Mouse (Mus musculus) right cerebral cortex, adult 2 months (tissue): ENCODE results near the gene Col27a1.

Experiments
- DNase-seq, 2 experiments: peaks; one replicate each; pipeline ENCODE4 v3.0.0; 2021 to 2022; ENCODE audit warnings: low spot score in 2 of 2

Col27a1 gene

DNA sequence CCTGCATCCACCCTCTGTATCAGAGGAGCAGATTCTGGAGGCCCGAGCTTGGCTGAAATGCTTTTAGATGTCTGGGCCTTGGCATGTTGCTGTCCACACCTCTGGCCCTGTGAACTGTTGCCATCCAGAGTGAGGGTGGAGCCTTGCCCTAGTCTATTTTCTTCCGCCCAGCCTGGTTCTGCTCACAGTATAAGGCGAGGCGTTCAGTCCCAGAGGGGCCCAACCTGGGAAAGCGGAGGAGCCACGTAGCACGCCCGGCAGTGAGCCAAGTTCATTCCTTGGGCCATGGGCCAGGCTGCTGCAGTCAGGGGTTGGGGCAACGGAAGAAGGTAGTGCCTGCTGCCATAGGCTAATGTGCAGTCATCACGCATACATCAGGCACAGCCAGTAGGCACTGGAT, 46.7 kb downstream of the Col27a1 start:
- DNase-seq, result no peak

DNA sequence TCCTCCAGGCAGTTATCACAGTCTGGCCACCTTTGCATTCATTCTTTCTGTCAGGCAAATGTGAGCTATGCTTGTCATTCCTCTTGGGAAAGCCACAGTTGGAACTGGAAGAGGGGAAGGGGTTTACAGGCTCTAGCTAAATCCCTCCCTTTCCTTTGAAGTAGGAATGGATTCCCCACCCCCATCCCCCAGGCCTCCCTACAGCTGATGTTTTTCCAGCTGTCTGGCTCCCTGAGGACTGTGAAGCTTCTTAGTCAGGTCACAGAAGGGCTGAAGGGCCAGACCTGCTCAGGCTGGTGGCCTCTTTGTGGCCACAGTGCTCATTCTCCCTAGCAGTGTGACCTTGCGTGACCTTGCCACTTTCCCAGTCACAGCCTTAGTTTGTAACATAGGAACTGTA, 49.1 kb downstream of the Col27a1 start:
- DNase-seq, result no peak

DNA sequence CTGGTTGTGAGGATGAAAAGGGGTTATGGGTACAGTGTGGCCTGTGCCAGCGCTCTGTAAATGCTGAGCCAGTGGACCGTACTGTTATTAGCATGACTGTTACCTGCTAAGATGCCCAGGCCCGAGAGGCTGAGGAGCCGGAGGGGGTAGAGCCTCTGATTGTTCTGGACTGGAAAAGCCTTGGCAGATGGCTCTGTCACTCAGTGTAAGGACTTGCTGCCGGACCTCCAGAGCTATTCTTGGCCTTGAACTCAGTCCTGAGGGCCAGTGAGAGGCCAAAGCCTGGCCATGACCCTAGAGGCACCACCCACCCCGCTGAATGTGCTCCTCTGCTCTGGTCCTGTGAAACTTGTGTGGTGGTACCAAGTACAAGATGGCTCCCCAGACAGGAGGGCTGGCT, 52.5 kb downstream of the Col27a1 start:
- DNase-seq, result no peak

DNA sequence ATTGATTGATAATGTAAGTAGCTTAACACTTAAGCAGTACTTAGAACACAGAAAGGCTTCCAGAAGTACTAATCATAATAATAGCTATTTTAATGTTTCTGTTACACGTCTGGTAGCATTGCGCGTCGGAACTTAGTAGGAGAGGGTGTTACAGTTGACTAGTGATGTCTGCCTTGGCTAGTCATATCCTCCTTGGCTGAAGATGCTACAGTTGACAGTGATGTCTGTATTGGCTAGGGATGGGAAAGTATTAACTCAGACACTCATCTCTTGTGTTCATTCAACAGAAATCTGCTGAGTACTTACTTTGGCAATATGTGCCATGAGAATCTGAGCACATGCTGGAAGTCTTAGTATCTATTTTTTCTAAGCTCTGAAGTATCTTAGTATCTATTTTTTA, 53.3 kb downstream of the Col27a1 start:
- no peak for DNase-seq

DNA sequence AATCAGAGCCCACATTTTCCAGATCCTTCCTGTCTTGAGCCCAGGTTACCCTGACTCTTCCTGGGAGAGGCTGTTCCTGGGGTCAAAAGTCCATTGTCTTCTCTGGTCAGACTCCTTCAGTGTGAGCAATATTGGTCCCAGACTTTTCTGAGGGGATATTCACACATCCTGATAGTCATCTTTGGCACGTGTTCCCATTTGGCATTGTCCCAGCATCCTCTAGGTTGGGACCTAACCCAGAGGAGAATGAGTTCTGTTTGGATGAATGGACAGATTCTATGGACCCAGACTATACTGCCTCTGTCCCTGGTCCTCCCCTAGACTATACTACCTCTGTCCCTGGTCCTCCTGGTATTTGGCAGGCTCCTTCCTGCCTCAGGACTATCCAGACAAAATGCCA, 53.8 kb downstream of the Col27a1 start:
- no peak for DNase-seq

DNA sequence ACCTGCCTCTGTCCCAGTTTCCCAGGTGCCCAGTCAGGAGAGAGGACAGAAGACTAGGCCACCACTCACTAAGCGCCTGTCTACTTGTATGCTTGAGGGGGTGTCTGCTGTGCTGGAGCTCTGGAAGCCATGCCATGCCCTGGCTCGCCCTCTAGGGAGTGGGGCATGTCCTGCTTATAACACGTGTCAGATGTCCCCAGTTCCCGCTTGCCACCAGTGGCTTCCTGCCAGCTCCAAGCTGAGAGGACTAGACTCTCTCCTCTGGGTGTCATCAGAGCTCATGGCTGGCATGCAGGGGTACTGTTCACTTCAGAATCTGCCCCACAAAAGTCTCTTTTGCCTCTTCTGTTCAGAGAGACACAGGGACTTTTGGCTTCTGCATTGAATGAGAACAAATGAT, 55.0 kb downstream of the Col27a1 start:
- no peak for DNase-seq

DNA sequence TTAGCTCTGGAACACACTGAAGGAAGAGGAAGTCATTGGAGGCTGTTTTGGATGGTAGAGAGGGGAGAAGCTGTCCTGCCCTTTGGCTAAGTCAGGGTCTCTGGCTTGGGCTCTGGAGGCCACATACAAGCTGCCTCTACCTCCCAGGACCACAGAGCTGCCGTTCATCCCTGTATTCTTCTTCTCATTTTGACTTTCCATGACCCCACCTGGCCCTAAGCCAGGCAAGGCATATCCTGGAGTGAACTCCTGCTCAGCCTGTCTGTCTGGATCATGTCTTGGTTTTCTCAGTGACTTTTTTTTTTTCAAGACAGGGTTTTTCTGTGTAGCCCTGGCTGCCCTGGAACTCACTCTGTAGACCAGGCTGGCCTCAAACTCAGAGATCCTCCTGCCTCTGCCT, 60.7 kb downstream of the Col27a1 start:
- no peak for DNase-seq

DNA sequence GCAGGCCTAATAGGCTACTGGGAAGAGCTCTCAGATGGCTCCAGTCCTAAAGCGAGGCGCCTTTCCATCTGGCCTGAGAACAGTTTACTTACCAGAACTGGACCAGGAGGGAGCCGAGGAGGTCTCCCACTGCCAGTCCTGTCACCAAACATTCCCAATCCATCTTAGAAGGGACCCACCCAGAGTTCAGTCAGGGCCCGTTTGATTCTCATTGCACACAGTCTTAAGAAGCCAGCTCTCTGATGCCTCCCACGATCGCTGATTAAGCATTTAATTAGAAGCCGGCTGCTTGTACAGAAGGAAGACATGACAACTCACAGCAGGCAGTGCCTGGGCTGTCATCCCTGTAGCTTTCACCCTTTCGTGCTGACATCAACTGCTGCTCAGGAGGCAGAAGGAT, 61.4 kb downstream of the Col27a1 start:
- no peak for DNase-seq

DNA sequence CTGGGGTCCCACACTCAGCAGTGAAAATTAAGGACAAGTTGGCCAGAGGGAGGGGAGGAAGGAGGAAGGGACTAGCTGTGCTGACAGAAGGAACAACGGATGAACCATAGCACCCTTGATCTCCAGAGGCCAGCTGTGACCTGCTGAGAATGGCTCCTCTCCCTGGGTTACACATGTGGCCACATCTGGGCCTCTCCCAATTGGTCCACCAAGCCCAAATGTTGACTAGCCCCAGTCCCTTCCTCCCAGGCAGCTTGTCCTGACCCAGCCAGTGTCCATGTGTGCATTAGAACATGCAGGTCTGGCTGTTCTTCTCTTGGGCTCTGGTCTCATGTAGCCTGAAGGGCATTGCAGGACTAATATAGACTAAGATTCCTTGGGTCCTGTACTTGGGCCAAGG, 62.8 kb downstream of the Col27a1 start:
- no peak for DNase-seq

DNA sequence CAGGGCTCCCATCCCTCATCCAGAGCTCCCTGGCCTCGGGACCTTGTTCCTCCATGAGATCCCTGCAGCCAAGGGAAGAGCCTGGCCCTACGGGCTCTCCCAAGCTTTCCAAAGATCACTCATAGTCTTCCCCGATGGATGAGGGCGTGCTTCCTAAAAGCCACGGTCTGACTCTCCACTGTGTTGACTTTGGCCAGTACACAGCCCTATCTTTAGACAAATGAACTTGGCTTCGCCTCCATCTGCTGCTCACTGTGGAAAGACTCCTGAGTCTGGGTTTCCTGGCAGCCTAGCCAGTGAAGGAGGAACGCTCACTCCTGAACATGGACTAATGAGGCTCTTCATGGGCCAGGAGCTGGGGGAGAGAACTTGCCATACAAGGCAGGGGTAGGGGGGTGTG, 65.0 kb downstream of the Col27a1 start:
- DNase-seq, result no peak

DNA sequence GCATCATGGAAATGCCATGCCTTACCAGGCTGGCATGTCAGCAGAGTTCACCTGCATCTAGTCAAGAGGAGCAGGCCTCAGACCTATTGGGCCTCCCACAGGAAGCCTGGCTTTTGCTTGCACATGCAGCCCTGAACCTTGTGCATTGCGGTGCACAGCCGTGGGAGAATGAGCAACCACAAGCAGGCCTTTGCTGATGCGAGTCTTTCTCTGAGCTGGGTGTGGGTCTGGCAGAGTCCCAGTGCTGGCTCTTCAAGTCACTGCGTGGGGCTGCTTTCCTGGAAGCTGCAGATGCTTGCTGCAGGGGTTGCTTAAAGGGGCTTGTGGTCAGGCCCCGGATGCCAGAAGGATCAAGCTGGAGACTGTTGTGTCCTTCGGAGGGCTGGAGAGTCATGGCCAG, 67.9 kb downstream of the Col27a1 start:
- DNase-seq, result no peak

DNA sequence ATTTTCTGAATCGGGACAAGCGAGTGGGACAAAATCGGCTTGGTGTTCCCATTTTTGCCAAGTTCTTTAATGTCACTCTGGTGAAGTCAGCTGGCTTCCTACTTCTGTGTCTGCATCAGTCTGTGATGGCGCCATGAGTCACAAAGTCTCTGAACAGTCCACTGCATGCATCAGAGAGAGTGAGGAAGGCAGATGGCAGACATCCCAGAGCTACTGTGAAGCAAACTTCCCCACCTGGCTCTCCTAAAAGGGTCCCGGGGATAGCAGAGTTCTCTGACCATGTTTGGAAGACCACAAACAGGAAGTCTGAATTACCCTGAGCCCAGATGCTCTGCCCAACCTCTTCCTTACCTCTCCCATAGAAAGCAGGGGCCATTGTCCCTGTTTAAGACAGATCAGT, 69.5 kb downstream of the Col27a1 start:
- peak; percentile 37 to 44 for DNase-seq

DNA sequence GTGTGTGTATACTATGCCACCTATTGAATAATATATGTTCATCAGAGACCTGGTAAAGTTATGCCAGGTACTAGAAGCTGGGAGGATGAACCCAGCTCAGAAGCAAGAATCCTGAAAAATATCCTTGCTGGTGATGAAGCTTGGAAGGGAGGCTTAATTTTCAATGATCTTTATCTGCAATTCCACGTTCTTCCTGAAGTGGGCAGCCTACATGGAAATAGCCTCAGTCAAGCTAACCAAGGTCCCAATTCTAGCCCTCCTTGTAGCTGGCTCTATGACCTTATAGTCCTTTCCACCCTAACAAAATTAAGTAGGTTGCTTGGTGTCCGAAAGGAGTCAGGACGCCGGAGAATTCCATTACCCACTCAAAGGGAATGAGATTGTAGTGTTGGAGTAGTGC, 72.2 kb downstream of the Col27a1 start:
- no peak for DNase-seq

DNA sequence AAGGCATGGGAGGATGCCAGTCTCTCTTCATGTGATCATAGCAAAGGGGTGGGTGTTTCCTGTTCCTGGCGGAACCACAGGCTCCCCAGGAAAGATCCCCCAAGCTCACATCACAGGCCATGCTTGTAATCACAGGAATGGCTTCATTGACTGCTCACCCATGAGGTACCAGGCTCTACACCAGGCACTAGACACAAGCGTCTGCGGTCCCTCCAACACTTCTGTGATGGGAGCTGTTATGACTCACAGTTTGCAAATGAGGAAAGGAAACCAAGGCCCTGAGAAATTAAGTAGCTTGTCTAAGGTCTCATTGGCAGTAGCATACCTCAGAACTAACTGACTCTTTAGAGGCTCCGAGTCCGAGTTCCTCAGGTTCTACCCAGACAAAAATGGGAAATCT, 74.7 kb downstream of the Col27a1 start:
- DNase-seq, result no peak

DNA sequence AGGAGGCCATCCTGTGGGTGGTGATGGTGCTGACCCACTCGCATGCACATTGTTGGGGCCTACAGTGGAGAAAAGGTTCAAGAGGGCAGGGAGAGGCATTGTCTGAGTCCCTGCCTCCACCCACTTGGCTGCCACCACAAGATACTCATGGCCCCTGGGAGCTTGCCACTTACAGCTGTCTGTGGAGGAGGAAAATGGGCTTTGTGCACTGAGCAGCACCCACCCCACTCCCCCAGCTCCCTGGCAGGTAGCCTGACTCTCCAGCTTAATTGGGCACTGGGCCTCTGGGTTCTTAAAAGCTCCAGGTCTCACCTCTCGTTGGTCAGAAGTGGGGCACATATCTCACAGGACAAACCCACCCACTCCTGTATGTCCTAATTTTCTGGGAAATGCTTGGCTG, 76.3 kb downstream of the Col27a1 start:
- peak; percentile 31 to 51 for DNase-seq

DNA sequence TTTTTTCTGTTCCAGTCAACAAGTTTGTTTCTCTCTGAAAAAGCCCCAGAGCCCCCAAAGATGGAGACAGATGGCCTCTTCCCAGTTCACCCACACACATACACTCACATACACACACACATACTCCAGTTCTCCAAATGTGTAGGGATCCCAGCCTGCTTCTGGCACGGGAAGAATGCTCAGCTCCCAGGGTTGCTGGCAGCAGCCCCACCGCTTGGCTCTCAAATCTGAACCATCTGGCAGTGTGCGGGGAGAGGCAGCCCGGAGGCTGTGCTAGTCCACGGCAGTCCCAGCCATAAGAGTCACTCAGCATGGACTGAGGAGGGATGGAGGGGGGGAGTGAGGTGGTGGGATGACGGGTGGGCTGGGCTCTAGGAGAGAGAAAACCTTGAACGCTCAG, 77.3 kb downstream of the Col27a1 start:
- DNase-seq, result peak; percentile 91 to 92

DNA sequence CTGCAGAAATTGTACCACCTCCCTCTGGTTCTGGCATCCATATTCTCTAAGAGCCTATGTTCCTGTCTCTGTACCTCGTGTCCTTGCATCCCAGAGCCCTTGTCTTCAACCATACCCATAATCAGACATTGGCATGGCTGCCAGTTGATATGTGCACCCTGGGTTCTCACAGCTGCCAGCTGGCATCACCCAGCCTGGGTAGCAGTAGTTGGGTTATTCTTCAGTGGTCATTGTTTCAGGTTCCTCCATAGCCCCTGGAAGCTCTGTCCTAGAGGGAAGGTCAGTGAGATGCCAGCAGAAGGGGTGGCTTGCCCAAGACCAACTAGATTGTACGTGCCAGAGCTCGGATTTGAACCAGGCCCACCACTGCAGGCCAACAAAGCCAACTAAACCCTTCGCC, 77.9 kb downstream of the Col27a1 start:
- DNase-seq, result no peak

DNA sequence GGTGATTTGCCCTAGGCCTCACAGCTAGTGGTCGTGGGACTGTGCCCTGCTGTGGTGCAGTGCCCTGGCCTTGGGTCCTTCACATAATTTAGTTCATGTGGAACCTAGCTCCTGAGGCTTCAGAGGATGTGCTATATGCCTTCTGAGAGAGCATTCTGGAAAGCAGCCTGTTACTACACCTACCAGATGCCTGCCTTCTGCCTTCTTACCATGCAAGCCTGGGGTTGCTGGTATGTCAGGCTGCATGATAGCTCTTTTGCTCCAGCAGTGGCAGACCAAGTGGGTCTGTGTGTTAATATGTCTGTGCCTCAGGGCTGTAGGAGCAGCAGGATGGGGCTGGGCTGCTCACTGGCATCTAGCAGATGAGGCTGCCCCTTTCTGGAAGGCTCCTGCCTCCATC, 81.8 kb downstream of the Col27a1 start:
- DNase-seq, result no peak

DNA sequence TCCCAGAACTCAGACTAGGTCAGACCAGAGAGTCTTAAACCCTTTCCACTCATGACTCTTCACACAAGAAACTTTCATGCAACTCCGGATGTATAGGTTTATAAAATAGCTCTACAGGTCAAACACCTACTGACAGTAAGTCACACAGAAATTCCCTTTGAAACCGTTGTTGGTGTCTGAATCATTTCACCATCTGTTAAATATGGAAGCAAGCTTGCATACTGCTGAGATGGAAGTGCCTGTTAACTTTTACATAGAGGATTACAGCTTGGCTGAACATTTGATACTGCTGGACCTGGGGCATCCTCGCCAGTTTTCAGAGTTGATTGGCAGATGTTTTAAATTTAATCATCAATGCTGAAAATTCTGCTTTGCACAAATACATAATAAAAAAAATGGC, 82.5 kb downstream of the Col27a1 start:
- no peak for DNase-seq

DNA sequence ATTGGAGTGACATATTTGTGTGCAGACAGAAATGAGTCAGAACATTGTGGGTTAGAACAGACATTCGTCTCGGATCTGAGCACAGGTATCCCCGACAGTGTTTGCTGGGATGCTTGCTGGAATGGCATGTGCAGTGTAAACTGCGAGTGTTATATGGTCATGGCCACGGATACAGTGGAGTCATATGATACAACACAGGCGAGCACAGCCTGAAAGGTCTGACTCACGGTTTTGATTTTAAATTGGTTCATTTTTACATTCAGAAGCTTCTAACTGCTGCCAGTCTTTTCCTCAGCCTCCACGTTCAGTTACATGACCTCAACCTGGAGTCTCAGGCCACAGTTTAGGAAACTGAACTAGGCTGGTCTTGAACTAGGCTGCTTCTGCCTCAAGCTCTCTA, 83.1 kb downstream of the Col27a1 start:
- no peak for DNase-seq

DNA sequence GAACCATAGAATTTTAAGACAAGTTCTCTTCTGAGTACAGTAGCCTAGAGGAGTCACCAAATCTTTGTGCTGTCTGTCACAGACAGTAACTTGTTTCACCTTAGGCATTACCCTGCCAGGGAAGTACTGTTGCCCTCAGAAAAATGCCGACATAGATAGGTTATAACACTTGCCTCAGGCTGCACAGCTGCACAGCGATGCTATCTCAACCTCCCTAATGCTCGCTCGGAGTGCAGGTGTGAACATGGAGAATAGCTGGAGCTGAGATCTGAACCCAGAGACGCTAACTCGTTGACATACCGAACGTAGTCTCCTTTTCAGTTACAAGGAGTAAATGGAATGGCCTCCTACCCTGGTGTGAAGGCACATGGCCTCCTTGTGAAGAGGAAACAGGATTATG, 84.4 kb downstream of the Col27a1 start:
- DNase-seq, result no peak

DNA sequence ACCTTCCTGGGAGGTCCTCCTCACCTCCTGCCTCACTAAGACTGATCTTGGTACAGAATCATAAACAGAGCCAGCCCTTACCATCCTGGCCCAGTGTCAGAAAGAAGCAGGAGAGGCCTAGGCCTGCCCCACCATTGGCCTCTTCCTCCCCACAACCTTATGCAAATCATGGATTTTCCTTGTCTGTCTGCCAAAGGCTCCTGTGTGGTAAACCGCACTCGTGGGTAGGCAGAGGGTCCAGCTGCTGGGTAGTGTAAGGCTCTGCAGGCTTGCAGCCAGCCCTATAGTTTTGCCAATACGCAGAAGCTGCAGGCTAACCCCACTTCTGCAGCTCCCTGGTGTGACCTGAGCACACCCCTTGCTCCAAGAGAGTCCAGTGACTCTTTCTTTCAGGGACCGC, 88.8 kb downstream of the Col27a1 start:
- DNase-seq, result no peak

DNA sequence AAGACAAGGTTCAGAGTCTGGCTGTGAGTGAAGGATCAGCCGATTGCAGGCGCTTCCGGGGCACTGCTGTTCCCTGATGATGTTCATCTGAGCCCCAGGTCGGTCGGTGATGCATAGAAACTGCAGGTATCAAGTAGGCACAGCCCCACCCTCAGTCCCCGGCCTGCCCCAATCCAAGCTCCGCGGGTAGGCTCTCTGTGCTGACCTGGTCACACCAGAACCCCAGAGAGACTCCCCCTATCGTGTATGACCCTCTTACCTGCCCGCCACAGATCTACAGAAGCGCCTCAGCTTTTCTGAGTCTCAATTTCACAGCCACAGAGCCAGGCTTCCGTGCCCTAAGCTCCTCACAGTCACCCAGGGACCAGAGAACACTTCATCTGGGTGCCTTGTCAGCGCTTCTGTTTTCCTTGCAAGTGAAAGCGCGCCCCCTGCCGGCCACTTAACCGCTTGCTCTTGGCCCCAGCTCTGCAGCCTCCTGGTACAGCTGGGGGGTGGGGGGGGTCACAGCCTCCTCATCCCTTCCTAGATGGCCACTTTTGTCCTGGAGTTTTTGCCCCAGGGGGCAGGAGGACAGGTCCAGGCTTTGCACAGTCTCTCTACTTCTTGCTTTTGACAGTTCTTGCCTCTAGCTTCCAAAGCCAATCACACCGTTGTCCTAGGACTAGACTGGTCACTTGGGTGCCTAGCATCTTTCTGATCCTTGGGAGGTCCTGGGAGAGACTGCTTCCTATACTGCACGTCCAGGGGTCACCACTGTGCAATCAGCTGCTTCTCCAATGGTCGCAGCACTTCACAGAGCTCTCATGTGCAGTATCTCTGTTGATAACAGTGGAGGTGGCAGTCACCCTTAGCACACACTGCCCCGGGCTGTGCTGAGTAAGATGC, 93.6 kb downstream of the Col27a1 start:
- peak; percentile 92 to 93 for DNase-seq

DNA sequence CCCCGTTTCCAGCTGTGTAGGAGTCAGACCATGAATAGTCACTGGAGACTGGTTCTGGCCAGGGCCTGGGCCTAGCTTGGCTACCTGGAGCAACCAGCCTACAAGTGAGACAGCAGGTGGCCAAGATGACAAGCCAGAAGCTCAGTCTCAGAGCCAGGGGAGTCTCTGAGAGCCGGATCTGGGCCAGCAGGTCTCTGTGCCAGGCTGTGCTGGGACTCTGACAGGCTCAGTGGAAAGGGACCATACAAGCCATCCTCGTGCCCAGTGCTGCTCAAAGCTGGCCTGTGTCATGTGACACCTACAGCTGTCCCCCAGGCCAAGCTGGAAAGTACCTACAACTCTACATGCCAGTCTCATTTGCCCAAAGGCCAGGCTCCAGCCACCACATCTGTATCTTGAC, 94.5 kb downstream of the Col27a1 start:
- DNase-seq, result no peak
